Mouse (Mus musculus) stomach, postnatal 0 days (tissue): ENCODE data around the gene Pcnx3. TPM values are rescaled to one million over a fixed set of nuclear protein-coding genes. Genes with fewer than 3 reads are reported as not detected.

Source experiments
- ATAC-seq: fragments of 200-750 bp; cut with Nextera tagmentation; 2 replicates; pipeline ENCODE4 v1.8.0; 2017; ENCODE audit not compliant: low FRiP score, low TSS enrichment
- DNase-seq: peaks from one replicate; pipeline ENCODE4 v3.0.0-alpha.2; 2016; ENCODE audit warnings: low spot score
- H3K27ac ChIP-seq: fragments of 300-500 bp; sonication (generic); replicated peaks from 2 replicates; pipeline ENCODE4 v1.5.1; 2014; ENCODE audit warnings: mild to moderate bottlenecking, control low read depth
- H3K27me3 ChIP-seq: fragments of 300-500 bp; sonication (generic); 2 replicates; pipeline ENCODE4 v1.6.1; 2014; ENCODE audit warnings: low read length; ENCODE audit not compliant: control insufficient read depth, insufficient read depth
- H3K36me3 ChIP-seq: fragments of 300-500 bp; sonication (generic); 2 replicates; pipeline ENCODE4 v1.6.1; 2014; ENCODE audit warnings: low read length, mixed read lengths; ENCODE audit not compliant: control insufficient read depth, insufficient read depth
- H3K4me1 ChIP-seq: fragments of 300-500 bp; sonication (generic); replicated peaks from 2 replicates; pipeline ENCODE4 v1.6.1; 2014; ENCODE audit warnings: antibody characterized with exemption; ENCODE audit not compliant: control insufficient read depth, insufficient read depth
- H3K4me2 ChIP-seq: fragments of 300-500 bp; sonication (generic); replicated peaks from 2 replicates; pipeline ENCODE4 v1.6.1; 2014; ENCODE audit warnings: low read depth, mild to moderate bottlenecking, control low read depth, moderate library complexity
- H3K4me3 ChIP-seq: fragments of 300-500 bp; sonication (generic); 2 replicates; pipeline ENCODE4 v1.5.1; 2014; ENCODE audit warnings: low read depth, low read length, control low read depth
- H3K9ac ChIP-seq: fragments of 300-500 bp; sonication (generic); 2 replicates; pipeline ENCODE4 v1.6.1; 2014; ENCODE audit warnings: mild to moderate bottlenecking, low read length, control low read depth, mixed read lengths
- H3K9me3 ChIP-seq: fragments of 300-500 bp; sonication (generic); 2 replicates; pipeline ENCODE4 v1.6.1; 2016; ENCODE audit warnings: low read length; ENCODE audit not compliant: control insufficient read depth
- CTCF ChIP-seq: IDR thresholded peaks from 2 replicates; pipeline ENCODE4 v1.5.1; 2016; ENCODE audit warnings: antibody characterized with exemption, low read depth, mild to moderate bottlenecking, moderate library complexity
- EP300 ChIP-seq: optimal IDR thresholded peaks from 2 replicates; pipeline ENCODE3; 2016; ENCODE audit warnings: antibody characterized with exemption
- WGBS: fragments of 180-500 bp; shearing (Covaris S2); extraction: QIAGEN DNeasy Blood & Tissue Kit; methylation state at CpG from one replicate; pipeline ENCODE4 v1.1.7; 2014; 5-methylcytosine and 5-hydroxymethylcytosine counted together
- polyA plus RNA-seq: library from polyadenylated mRNA; unstranded; fragments of >200 nt; fragmentation: Nextera tagmentation; extraction: Ambion mirVana; gene quantifications from 2 replicates; pipeline ENCODE4 v1.2.1, GENCODE M21; 2015

Gene Pcnx3
- polyA plus RNA-seq, 1 experiment from 2014 or later, result 6.5 TPM

- Histone ChIP-seq H3K4me3 (peak overlapping the region; percentile 92), H3K27me3 (no peaks in the 10 kb centered on the region), H3K9me3 (no peaks in the 10 kb centered on the region), H3K27ac (peak overlapping the region; percentile 92), H3K4me2 (peak overlapping the region; percentile 92), H3K36me3 (no peaks in the 10 kb centered on the region), H3K9ac (peak overlapping the region; percentile 91), H3K4me1 (peaks cover 8% of the 10 kb centered on the region)
- peak; percentile 55 for DNase-seq
- ATAC-seq, result no peak; the same call in 1 of the 2 replicates
- WGBS, result 6% methylated on average over 35 of the region's 37 CpGs
- TF ChIP-seq EP300 (no peak), CTCF (no peak)
These were observed 40.1 kb upstream of the Pcnx3 start for GRCm38 (mm10) chr19:5728631-5729443.

- Histone ChIP-seq H3K9ac (peak overlapping the region; percentile 91; the same call in 1 of the 2 replicates), H3K27ac (peak overlapping the region; percentile 81), H3K4me1 (peaks cover 8% of the 10 kb centered on the region), H3K36me3 (no peaks in the 10 kb centered on the region), H3K27me3 (no peaks in the 10 kb centered on the region), H3K4me2 (peak overlapping the region; percentile 92), H3K9me3 (no peaks in the 10 kb centered on the region), H3K4me3 (peak overlapping the region; percentile 92)
- ATAC-seq, result no peak; the same call in 1 of the 2 replicates
- peak; percentile 99 for TF ChIP-seq CTCF
- TF ChIP-seq EP300, result no peak
- DNase-seq, result peak; percentile 89
- 2% methylated on average over 14 of the region's 14 CpGs for WGBS
These were observed 39.0 kb upstream of the Pcnx3 start for GRCm38 (mm10) chr19:5727701-5728100.

- Histone ChIP-seq H3K9me3 (no peaks in the 10 kb centered on the region), H3K9ac (no peak overlapping the region), H3K4me2 (peak overlapping the region; percentile 92), H3K4me1 (peaks cover 8% of the 10 kb centered on the region), H3K36me3 (peaks cover 4% of the 10 kb centered on the region; the same call in 1 of the 2 replicates), H3K27ac (peak overlapping the region; percentile 81), H3K27me3 (no peaks in the 10 kb centered on the region), H3K4me3 (peak overlapping the region; percentile 33; the same call in 1 of the 2 replicates)
- DNase-seq, result no peak
- no peak for ATAC-seq
- WGBS, result 51% methylated on average over 15 of the region's 15 CpGs
- TF ChIP-seq CTCF, result no peak
- no peak for TF ChIP-seq EP300
These were observed 38.4 kb upstream of the Pcnx3 start for GRCm38 (mm10) chr19:5726961-5727578.

GRCm38 (mm10) chr19:5725767-5726515, 37.2 kb upstream of the Pcnx3 start, which contains the start of gene Ehbp1l1:
TSS of gene Ehbp1l1 (minus strand) at chr19:5726317.
- DNase-seq (peak; percentile 86), ATAC-seq (peak; percentile 50)
- Histone ChIP-seq H3K9ac (peak within 1 kb of the TSS; percentile 76), H3K9me3 (no peaks in the 10 kb centered on the region), H3K4me3 (peak within 1 kb of the TSS; percentile 57), H3K27ac (peak within 1 kb of the TSS; percentile 93), H3K36me3 (peaks cover 13% of the 10 kb centered on the region), H3K4me1 (peaks cover 6% of the 10 kb centered on the region), H3K27me3 (no peaks in the 10 kb centered on the region), H3K4me2 (peak within 1 kb of the TSS; percentile 92)
- TF ChIP-seq EP300 (no peak), CTCF (no peak)
- WGBS, result 5% methylated on average over 42 of the region's 49 CpGs

GRCm38 (mm10) chr19:5725029-5725707, 36.5 kb upstream of the Pcnx3 start:
- H3K9ac ChIP-seq, result peak overlapping the region; percentile 76
- H3K4me3 ChIP-seq, result peak overlapping the region; percentile 57
- 41% methylated on average over 12 of the region's 12 CpGs for WGBS
- H3K27me3 ChIP-seq, result no peaks in the 10 kb centered on the region
- peak overlapping the region; percentile 93 for H3K27ac ChIP-seq
- TF ChIP-seq EP300 (peak; percentile 62), CTCF (no peak)
- DNase-seq, result peak; percentile 47
- peaks cover 4% of the 10 kb centered on the region for H3K4me1 ChIP-seq
- H3K4me2 ChIP-seq, result peak overlapping the region; percentile 92
- ATAC-seq, result peak; percentile 34
- no peaks in the 10 kb centered on the region for H3K9me3 ChIP-seq
- H3K36me3 ChIP-seq, result peaks cover 21% of the 10 kb centered on the region
